Mouse (Mus musculus): ENCODE data around the gene 4930451I11Rik. TPM values are rescaled to one million over a fixed set of nuclear protein-coding genes. Genes with fewer than 3 reads are reported as not detected.

4930451I11Rik gene
- total and polyA plus RNA-seq, 2 experiments from 2014 or later: 1.1 TPM; not detected in 1

GRCm38 (mm10) chr7:126818818-126819217 lies 12.6 kb downstream of the 4930451I11Rik start:
- Histone ChIP-seq H3K9ac (replicated peaks; ENCODE audit: low read length, poor library complexity, severe bottlenecking) (no peak overlapping the region), H3K4me1 (ENCODE audit: insufficient read depth, low read length) (peaks cover 9% of the 10 kb centered on the region), H3K36me3 (ENCODE audit: insufficient read depth, low read length) (no peaks in the 10 kb centered on the region), H3K4me3 (ENCODE audit: low read depth, low read length) (no peak overlapping the region), H3K9me3 (ENCODE audit: low read length) (no peaks in the 10 kb centered on the region), H3K27me3 (ENCODE audit: insufficient read depth, low read length) (no peaks in the 10 kb centered on the region), H3K27ac (ENCODE audit: low read depth, low read length) (no peak overlapping the region), H3K4me2 (ENCODE audit: low read depth, low read length, poor library complexity, severe bottlenecking) (no peak overlapping the region)
- WGBS: 32% methylated on average over 1 of the region's 1 CpGs
- peak; percentile 43 for TF ChIP-seq CTCF (IDR thresholded peaks at IDR 0.05)
- ATAC-seq (ENCODE audit: low FRiP score) (no peak), DNase-seq (ENCODE audit: low spot score) (no peak)

- Histone ChIP-seq H3K27me3 (ENCODE audit: insufficient read depth, low read length) (no peaks in the 10 kb centered on the region), H3K4me1 (ENCODE audit: insufficient read depth, low read length) (peaks cover 7% of the 10 kb centered on the region)
- ATAC-seq (ENCODE audit: low FRiP score): no peak
Measured at GRCm38 (mm10) chr7:126817595-126817994, 13.8 kb downstream of the 4930451I11Rik start.

GRCm38 (mm10) chr7:126816494-126816893 lies 14.9 kb downstream of the 4930451I11Rik start:
- no peaks in the 10 kb centered on the region for H3K36me3 ChIP-seq (ENCODE audit: insufficient read depth, low read length)
- no peak for TF ChIP-seq CTCF (IDR thresholded peaks at IDR 0.05)
- no peak overlapping the region for H3K9ac ChIP-seq (replicated peaks; ENCODE audit: low read length, poor library complexity, severe bottlenecking)
- H3K4me1 ChIP-seq (ENCODE audit: insufficient read depth, low read length): no peaks in the 10 kb centered on the region
- no peak overlapping the region for H3K4me2 ChIP-seq (ENCODE audit: low read depth, low read length, poor library complexity, severe bottlenecking)
- DNase-seq (ENCODE audit: low spot score) (no peak), ATAC-seq (ENCODE audit: low FRiP score) (no peak)
- H3K27ac ChIP-seq (ENCODE audit: low read depth, low read length): no peak overlapping the region
- H3K27me3 ChIP-seq (ENCODE audit: insufficient read depth, low read length): no peaks in the 10 kb centered on the region
- no peak overlapping the region for H3K4me3 ChIP-seq (ENCODE audit: low read depth, low read length)
- 85% methylated on average over 8 of the region's 8 CpGs for WGBS
- no peaks in the 10 kb centered on the region for H3K9me3 ChIP-seq (ENCODE audit: low read length)

More at GRCm38 (mm10) chr7:126817595-126817994, 13.8 kb downstream of the 4930451I11Rik start:
- Histone ChIP-seq H3K36me3 (ENCODE audit: insufficient read depth, low read length) (no peaks in the 10 kb centered on the region), H3K4me3 (ENCODE audit: low read depth, low read length) (no peak overlapping the region), H3K9ac (replicated peaks; ENCODE audit: low read length, poor library complexity, severe bottlenecking) (no peak overlapping the region), H3K4me2 (ENCODE audit: low read depth, low read length, poor library complexity, severe bottlenecking) (no peak overlapping the region), H3K9me3 (ENCODE audit: low read length) (no peaks in the 10 kb centered on the region), H3K27ac (ENCODE audit: low read depth, low read length) (no peak overlapping the region)
- no peak for DNase-seq (ENCODE audit: low spot score)
- 90% methylated on average over 7 of the region's 7 CpGs for WGBS
- TF ChIP-seq CTCF (IDR thresholded peaks at IDR 0.05): no peak

GRCm38 (mm10) chr7:126815726-126816222 lies 15.7 kb downstream of the 4930451I11Rik start:
- 50% methylated on average over 8 of the region's 8 CpGs for WGBS
- H3K9me3 ChIP-seq (ENCODE audit: low read length): no peaks in the 10 kb centered on the region
- no peaks in the 10 kb centered on the region for H3K4me1 ChIP-seq (ENCODE audit: insufficient read depth, low read length)
- H3K36me3 ChIP-seq (ENCODE audit: insufficient read depth, low read length): no peaks in the 10 kb centered on the region
- no peak for TF ChIP-seq CTCF (IDR thresholded peaks at IDR 0.05)
- H3K9ac ChIP-seq (replicated peaks; ENCODE audit: low read length, poor library complexity, severe bottlenecking): no peak overlapping the region
- H3K27me3 ChIP-seq (ENCODE audit: insufficient read depth, low read length): no peaks in the 10 kb centered on the region
- DNase-seq (ENCODE audit: low spot score) (no peak), ATAC-seq (ENCODE audit: low FRiP score) (no peak)
- no peak overlapping the region for H3K4me3 ChIP-seq (ENCODE audit: low read depth, low read length)
- H3K27ac ChIP-seq (ENCODE audit: low read depth, low read length): no peak overlapping the region
- H3K4me2 ChIP-seq (ENCODE audit: low read depth, low read length, poor library complexity, severe bottlenecking): no peak overlapping the region

- no peak overlapping the region for H3K4me3 ChIP-seq (ENCODE audit: low read depth, low read length)
- H3K9me3 ChIP-seq (ENCODE audit: low read length): no peaks in the 10 kb centered on the region
Measured at GRCm38 (mm10) chr7:126809723-126810369, 21.6 kb downstream of the 4930451I11Rik start.

GRCm38 (mm10) chr7:126808703-126809455 lies 22.6 kb downstream of the 4930451I11Rik start:
- peak overlapping the region; percentile 83 for H3K4me2 ChIP-seq (ENCODE audit: low read depth, low read length, poor library complexity, severe bottlenecking)
- no peaks in the 10 kb centered on the region; the same call in 1 of the 2 replicates for H3K36me3 ChIP-seq (ENCODE audit: insufficient read depth, low read length)
- peak overlapping the region; percentile 73 for H3K27ac ChIP-seq (ENCODE audit: low read depth, low read length)
- peak; percentile 94 for DNase-seq (ENCODE audit: low spot score)
- TF ChIP-seq CTCF (IDR thresholded peaks at IDR 0.05): peak; percentile 29; the same call in 1 of the 2 replicates
- H3K9ac ChIP-seq (replicated peaks; ENCODE audit: low read length, poor library complexity, severe bottlenecking): peak overlapping the region; percentile 72
- peak overlapping the region; percentile 73 for H3K4me3 ChIP-seq (ENCODE audit: low read depth, low read length)
- under 1% methylated on average over 38 of the region's 43 CpGs for WGBS
- no peaks in the 10 kb centered on the region for H3K27me3 ChIP-seq (ENCODE audit: insufficient read depth, low read length)
- peak; percentile 93 for ATAC-seq (ENCODE audit: low FRiP score)
- peaks cover 6% of the 10 kb centered on the region; the same call in 1 of the 2 replicates for H3K4me1 ChIP-seq (ENCODE audit: insufficient read depth, low read length)
- no peaks in the 10 kb centered on the region for H3K9me3 ChIP-seq (ENCODE audit: low read length)

More at GRCm38 (mm10) chr7:126809723-126810369, 21.6 kb downstream of the 4930451I11Rik start:
- ATAC-seq (ENCODE audit: low FRiP score): no peak
- no peaks in the 10 kb centered on the region; the same call in 1 of the 2 replicates for H3K36me3 ChIP-seq (ENCODE audit: insufficient read depth, low read length)
- peaks cover 6% of the 10 kb centered on the region; the same call in 1 of the 2 replicates for H3K4me1 ChIP-seq (ENCODE audit: insufficient read depth, low read length)
- WGBS: 69% methylated on average over 5 of the region's 5 CpGs
- no peaks in the 10 kb centered on the region for H3K27me3 ChIP-seq (ENCODE audit: insufficient read depth, low read length)
- peak overlapping the region; percentile 83 for H3K4me2 ChIP-seq (ENCODE audit: low read depth, low read length, poor library complexity, severe bottlenecking)
- no peak for DNase-seq (ENCODE audit: low spot score)
- no peak overlapping the region for H3K9ac ChIP-seq (replicated peaks; ENCODE audit: low read length, poor library complexity, severe bottlenecking)
- no peak overlapping the region for H3K27ac ChIP-seq (ENCODE audit: low read depth, low read length)
- TF ChIP-seq CTCF (IDR thresholded peaks at IDR 0.05): no peak

Measured in midbrain, postnatal 0 days (tissue).